Mouse (Mus musculus) hindbrain, embryonic 11.5 days (tissue): ENCODE results near the gene Naa20. TPM values are rescaled to one million over a fixed set of nuclear protein-coding genes. Genes with fewer than 3 reads are reported as not detected.

Experiments
- ATAC-seq: fragments of 200-750 bp; cut with Nextera tagmentation; 2 replicates; pipeline ENCODE4 v1.8.0; 2017; ENCODE audit warnings: mild to moderate bottlenecking, moderate TSS enrichment, moderate library complexity; ENCODE audit not compliant: low FRiP score
- DNase-seq: peaks from one replicate; pipeline ENCODE4 v3.0.0-alpha.2; 2015; ENCODE audit warnings: low spot score
- H3K27ac ChIP-seq: fragments of 300-500 bp; sonication (generic); 2 replicates; pipeline ENCODE4 v1.5.1; 2014; ENCODE audit warnings: mild to moderate bottlenecking, low read depth, low read length
- H3K27me3 ChIP-seq: fragments of 300-500 bp; sonication (generic); 2 replicates; pipeline ENCODE4 v1.6.1; 2014; ENCODE audit warnings: mild to moderate bottlenecking, low read length, moderate library complexity, mixed read lengths; ENCODE audit not compliant: control insufficient read depth, insufficient read depth
- H3K36me3 ChIP-seq: fragments of 300-500 bp; sonication (generic); 2 replicates; pipeline ENCODE4 v1.6.1; 2014; ENCODE audit warnings: mild to moderate bottlenecking, low read length, moderate library complexity, mixed read lengths; ENCODE audit not compliant: control insufficient read depth, insufficient read depth
- H3K4me1 ChIP-seq: fragments of 300-500 bp; sonication (generic); replicated peaks from 2 replicates; pipeline ENCODE4 v1.6.1; 2014; ENCODE audit warnings: low read length, mixed read lengths; ENCODE audit not compliant: control insufficient read depth, insufficient read depth
- H3K4me2 ChIP-seq: fragments of 300-500 bp; sonication (generic); replicated peaks from 2 replicates; pipeline ENCODE4 v1.6.1; 2014; ENCODE audit warnings: mild to moderate bottlenecking, low read depth, low read length
- H3K4me3 ChIP-seq: fragments of 300-500 bp; sonication (generic); 2 replicates; pipeline ENCODE4 v1.5.1; 2014; ENCODE audit warnings: low read depth, low read length
- H3K9ac ChIP-seq: fragments of 300-500 bp; sonication (generic); 2 replicates; pipeline ENCODE4 v1.6.1; 2014; ENCODE audit warnings: low read depth, low read length
- H3K9me3 ChIP-seq: fragments of 300-500 bp; sonication (generic); 2 replicates; pipeline ENCODE4 v1.6.1; 2016; ENCODE audit warnings: low read length; ENCODE audit not compliant: control insufficient read depth
- WGBS: fragments of 180-500 bp; shearing (Covaris S2); extraction: QIAGEN DNeasy Blood & Tissue Kit; methylation state at CpG from one replicate; pipeline ENCODE4 v1.1.7; 2014; 5-methylcytosine and 5-hydroxymethylcytosine counted together
- polyA plus RNA-seq: library from polyadenylated mRNA; unstranded; fragments of >200 nt; fragmentation: Nextera tagmentation; extraction: Ambion mirVana; gene quantifications from 2 replicates; pipeline ENCODE4 v1.2.1, GENCODE M21; 2014

Gene Naa20
- 139 and 146 TPM in 2 replicates for polyA plus RNA-seq

GRCm38 (mm10) chr2:145901861-145902260 is at the start of gene Naa20:
Gene Naa20, plus strand, starts transcription at chr2:145902099.
- Histone ChIP-seq H3K4me1 (no peaks in the 10 kb centered on the region), H3K9me3 (no peaks in the 10 kb centered on the region), H3K4me3 (no peak within 1 kb of the TSS; the same call in 1 of the 2 replicates), H3K9ac (no peak within 1 kb of the TSS), H3K4me2 (no peak within 1 kb of the TSS), H3K27me3 (no peaks in the 10 kb centered on the region), H3K36me3 (no peaks in the 10 kb centered on the region), H3K27ac (no peak within 1 kb of the TSS)
- DNase-seq: no peak
- 90% methylated on average over 6 of the region's 6 CpGs for WGBS
- no peak for ATAC-seq

- no peak overlapping the region for H3K9ac ChIP-seq
- no peak for DNase-seq
- H3K4me2 ChIP-seq: no peak overlapping the region
- no peaks in the 10 kb centered on the region for H3K4me1 ChIP-seq
- no peaks in the 10 kb centered on the region for H3K36me3 ChIP-seq
- H3K9me3 ChIP-seq: no peaks in the 10 kb centered on the region
- H3K27me3 ChIP-seq: no peaks in the 10 kb centered on the region
- WGBS: 86% methylated on average over 9 of the region's 9 CpGs
- no peak overlapping the region for H3K27ac ChIP-seq
- ATAC-seq: no peak
- H3K4me3 ChIP-seq: no peak overlapping the region
Observed at GRCm38 (mm10) chr2:145855831-145856230, 46.1 kb upstream of the Naa20 start.

GRCm38 (mm10) chr2:145857864-145858263 is 44.0 kb upstream of the Naa20 start:
- 91% methylated on average over 8 of the region's 8 CpGs for WGBS
- Histone ChIP-seq H3K9me3 (no peaks in the 10 kb centered on the region), H3K27me3 (no peaks in the 10 kb centered on the region), H3K27ac (no peak overlapping the region), H3K4me2 (no peak overlapping the region), H3K4me1 (no peaks in the 10 kb centered on the region), H3K36me3 (no peaks in the 10 kb centered on the region), H3K4me3 (no peak overlapping the region), H3K9ac (no peak overlapping the region)
- no peak for DNase-seq
- no peak for ATAC-seq

GRCm38 (mm10) chr2:145859442-145859931 is 42.4 kb upstream of the Naa20 start:
- WGBS: 63% methylated on average over 7 of the region's 7 CpGs
- DNase-seq: no peak
- peak overlapping the region; percentile 47; the same call in 1 of the 2 replicates for H3K27ac ChIP-seq
- peak; percentile 22; the same call in 1 of the 2 replicates for ATAC-seq
- no peaks in the 10 kb centered on the region for H3K9me3 ChIP-seq
- H3K27me3 ChIP-seq: no peaks in the 10 kb centered on the region
- H3K4me2 ChIP-seq: no peak overlapping the region
- H3K9ac ChIP-seq: no peak overlapping the region; the same call in 1 of the 2 replicates
- H3K4me1 ChIP-seq: no peaks in the 10 kb centered on the region
- H3K4me3 ChIP-seq: no peak overlapping the region
- no peaks in the 10 kb centered on the region for H3K36me3 ChIP-seq

GRCm38 (mm10) chr2:145859932-145860801 is 41.7 kb upstream of the Naa20 start:
- H3K36me3 ChIP-seq: no peaks in the 10 kb centered on the region
- H3K4me1 ChIP-seq: no peaks in the 10 kb centered on the region
- peak; percentile 85 for ATAC-seq
- H3K27ac ChIP-seq: peak overlapping the region; percentile 60; the same call in 1 of the 2 replicates
- H3K27me3 ChIP-seq: no peaks in the 10 kb centered on the region
- 10% methylated on average over 40 of the region's 40 CpGs for WGBS
- peak overlapping the region; percentile 54 for H3K9ac ChIP-seq
- H3K4me3 ChIP-seq: peak overlapping the region; percentile 28
- DNase-seq: peak; percentile 70
- H3K4me2 ChIP-seq: peak overlapping the region; percentile 41
- no peaks in the 10 kb centered on the region for H3K9me3 ChIP-seq

GRCm38 (mm10) chr2:145861193-145862123 is 40.4 kb upstream of the Naa20 start:
- ATAC-seq (no peak), DNase-seq (no peak)
- H3K9ac ChIP-seq: no peak overlapping the region
- no peaks in the 10 kb centered on the region for H3K4me1 ChIP-seq
- H3K4me3 ChIP-seq: 0 out of 2 replicates have a peak overlapping the region, but pooled peaks have one; percentile 7
- H3K27me3 ChIP-seq: no peaks in the 10 kb centered on the region
- no peaks in the 10 kb centered on the region for H3K36me3 ChIP-seq
- H3K4me2 ChIP-seq: peak overlapping the region; percentile 20; the same call in 1 of the 2 replicates
- WGBS: 61% methylated on average over 8 of the region's 8 CpGs
- H3K9me3 ChIP-seq: no peaks in the 10 kb centered on the region
- no peak overlapping the region for H3K27ac ChIP-seq

GRCm38 (mm10) chr2:145862206-145862817 is 39.6 kb upstream of the Naa20 start:
- peak overlapping the region; percentile 18; the same call in 1 of the 2 replicates for H3K4me2 ChIP-seq
- peak; percentile 40 for DNase-seq
- H3K4me3 ChIP-seq: no peak overlapping the region
- peak overlapping the region; percentile 17; the same call in 1 of the 2 replicates for H3K27ac ChIP-seq
- ATAC-seq: no peak
- no peaks in the 10 kb centered on the region for H3K36me3 ChIP-seq
- no peaks in the 10 kb centered on the region for H3K4me1 ChIP-seq
- WGBS: 34% methylated on average over 10 of the region's 10 CpGs
- no peak overlapping the region for H3K9ac ChIP-seq
- no peaks in the 10 kb centered on the region for H3K27me3 ChIP-seq
- H3K9me3 ChIP-seq: no peaks in the 10 kb centered on the region

- no peak overlapping the region for H3K27ac ChIP-seq
- H3K9ac ChIP-seq: no peak overlapping the region
- no peaks in the 10 kb centered on the region for H3K9me3 ChIP-seq
- no peaks in the 10 kb centered on the region for H3K36me3 ChIP-seq
- no peak overlapping the region for H3K4me2 ChIP-seq
- no peaks in the 10 kb centered on the region for H3K27me3 ChIP-seq
- WGBS: 81% methylated on average over 3 of the region's 3 CpGs
- no peak for DNase-seq
- no peaks in the 10 kb centered on the region for H3K4me1 ChIP-seq
- H3K4me3 ChIP-seq: no peak overlapping the region
- ATAC-seq: no peak
Observed at GRCm38 (mm10) chr2:145865344-145865743, 36.6 kb upstream of the Naa20 start.
